Mouse (Mus musculus): ENCODE data around the gene Timm23.

DNA sequence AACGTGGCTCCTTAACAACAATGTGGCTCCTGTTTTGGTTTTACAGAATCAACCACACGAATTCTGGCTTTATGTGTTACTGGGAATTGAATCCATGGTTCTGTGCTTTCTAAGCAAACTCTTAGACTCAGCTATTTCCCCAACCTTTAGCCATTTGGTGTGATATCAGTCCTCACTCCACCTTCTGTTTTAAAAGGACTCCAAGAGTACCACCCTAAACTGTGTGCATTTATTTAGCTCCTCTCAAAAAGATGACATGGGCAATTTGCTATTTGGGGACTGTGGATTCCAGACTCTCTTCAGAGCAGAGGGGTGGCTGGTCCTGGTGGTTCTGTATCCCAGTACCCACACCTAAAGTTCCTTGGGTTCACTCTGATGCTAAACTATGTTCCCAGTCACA is 55.1 kb downstream of the Timm23 start:
- TF ChIP-seq CTCF (IDR thresholded peaks at IDR 0.05; ENCODE audit: control insufficient read depth, insufficient read depth, low read length), result no peak
- no peak for TF ChIP-seq POLR2A (IDR thresholded peaks at IDR 0.05; ENCODE audit: borderline replicate concordance, control insufficient read depth, low read depth, low read length)
